ENCODE assay signal across 13 mouse cellular contexts in genomic region chr6:135341076-135341378, GRCm38 (mm10). TPM values are rescaled to one million over a fixed set of nuclear protein-coding genes. Genes with fewer than 3 reads are reported as not detected.
DNase-seq lines count a peak whose midpoint lies in the region; ATAC-seq and TF ChIP-seq lines count a peak whose summit lies in the region.
"Had no signal": no experiment of that assay in that cellular context is flagged by ENCODE, and none has a peak within 500 bp of the region (broad histone marks: within the 10 kb centered on the region; RNA-seq: fewer than 3 reads in every experiment).

No protein-coding gene starts in this region.

- TF ChIP-seq CTCF in liver, postnatal 0 days (IDR thresholded peaks at IDR 0.05; ENCODE audit: low read depth) = no peak

- DNase-seq in kidney, adult 18-20 months = no peak
- DNase-seq in intestine, embryonic 14.5 days (ENCODE audit: low spot score) = no peak
- no peak for DNase-seq in liver, postnatal 0 days
- no peak for DNase-seq in left cerebral cortex, postnatal 10 days (ENCODE audit: extremely low spot score in 1 of 2, low spot score in 2 of 2)
- DNase-seq: cerebellum, adult 18-20 months had no signal

- WGBS in kidney, embryonic 15.5 days = 47% methylated on average over 4 of the region's 4 CpGs
- WGBS in embryonic facial prominence, embryonic 12.5 days = 45% methylated on average over 4 of the region's 4 CpGs
- 40% methylated on average over 4 of the region's 4 CpGs for WGBS in intestine, embryonic 14.5 days
- 10% methylated on average over 4 of the region's 4 CpGs for WGBS in liver, postnatal 0 days (ENCODE audit: insufficient replicate concordance)
- WGBS in forebrain, embryonic 12.5 days = 82% methylated on average over 4 of the region's 4 CpGs

- peak; percentile 10; the same call in 1 of the 2 replicates for TF ChIP-seq EP300 in liver, postnatal 0 days (IDR thresholded peaks at IDR 0.05; ENCODE audit: low read depth)

- H3K9ac ChIP-seq in kidney, embryonic 15.5 days = no peak overlapping the region
- no peak overlapping the region for H3K9ac ChIP-seq in embryonic facial prominence, embryonic 12.5 days
- H3K9ac ChIP-seq in intestine, embryonic 14.5 days (ENCODE audit: low read length) = no peak overlapping the region
- no peak overlapping the region for H3K9ac ChIP-seq in liver, postnatal 0 days (replicated peaks)
- H3K9ac ChIP-seq in forebrain, embryonic 12.5 days = no peak overlapping the region
- H3K9ac ChIP-seq: hindbrain, embryonic 14.5 days; midbrain, embryonic 13.5 days had no signal

- H3K4me2 ChIP-seq in kidney, embryonic 15.5 days = no peak overlapping the region
- H3K4me2 ChIP-seq in embryonic facial prominence, embryonic 12.5 days (replicated peaks) = no peak overlapping the region
- no peak overlapping the region for H3K4me2 ChIP-seq in intestine, embryonic 14.5 days (ENCODE audit: low read length)
- no peak overlapping the region for H3K4me2 ChIP-seq in liver, postnatal 0 days (ENCODE audit: low read depth, low read length)
- no peak overlapping the region for H3K4me2 ChIP-seq in forebrain, embryonic 12.5 days
- H3K4me2 ChIP-seq: hindbrain, embryonic 14.5 days; midbrain, embryonic 13.5 days had no signal

- H3K27me3 ChIP-seq in kidney, embryonic 15.5 days = no peaks in the 10 kb centered on the region
- H3K27me3 ChIP-seq in embryonic facial prominence, embryonic 12.5 days = no peaks in the 10 kb centered on the region
- H3K27me3 ChIP-seq in intestine, embryonic 14.5 days (replicated peaks; ENCODE audit: control insufficient read depth, insufficient read depth, low read length) = no peaks in the 10 kb centered on the region
- no peaks in the 10 kb centered on the region for H3K27me3 ChIP-seq in liver, postnatal 0 days (ENCODE audit: insufficient read depth, low read length)
- no peaks in the 10 kb centered on the region for H3K27me3 ChIP-seq in forebrain, embryonic 12.5 days
- H3K27me3 ChIP-seq: midbrain, embryonic 13.5 days had no signal

- no peaks in the 10 kb centered on the region for H3K36me3 ChIP-seq in kidney, embryonic 15.5 days
- no peaks in the 10 kb centered on the region for H3K36me3 ChIP-seq in embryonic facial prominence, embryonic 12.5 days
- no peaks in the 10 kb centered on the region for H3K36me3 ChIP-seq in intestine, embryonic 14.5 days (ENCODE audit: control insufficient read depth, insufficient read depth, low read length)
- no peaks in the 10 kb centered on the region for H3K36me3 ChIP-seq in liver, postnatal 0 days (replicated peaks; ENCODE audit: insufficient read depth, low read length)
- no peaks in the 10 kb centered on the region for H3K36me3 ChIP-seq in forebrain, embryonic 12.5 days (replicated peaks)
- H3K36me3 ChIP-seq: forebrain, embryonic 10.5 days; G1E; midbrain, embryonic 13.5 days had no signal

- H3K9me3 ChIP-seq in kidney, embryonic 15.5 days (replicated peaks) = no peaks in the 10 kb centered on the region
- no peaks in the 10 kb centered on the region for H3K9me3 ChIP-seq in embryonic facial prominence, embryonic 12.5 days
- no peaks in the 10 kb centered on the region for H3K9me3 ChIP-seq in intestine, embryonic 14.5 days (ENCODE audit: control insufficient read depth, low read length)
- no peaks in the 10 kb centered on the region for H3K9me3 ChIP-seq in liver, postnatal 0 days (ENCODE audit: low read length)
- H3K9me3 ChIP-seq in forebrain, embryonic 12.5 days = no peaks in the 10 kb centered on the region
- H3K9me3 ChIP-seq: forebrain, embryonic 10.5 days; midbrain, embryonic 13.5 days had no signal

- H3K4me1 ChIP-seq in kidney, embryonic 15.5 days = peaks cover 11% of the 10 kb centered on the region
- peaks cover 8% of the 10 kb centered on the region; the same call in 1 of the 2 replicates for H3K4me1 ChIP-seq in embryonic facial prominence, embryonic 12.5 days
- peaks cover 3% of the 10 kb centered on the region; the same call in 1 of the 2 replicates for H3K4me1 ChIP-seq in intestine, embryonic 14.5 days (replicated peaks; ENCODE audit: control insufficient read depth, insufficient read depth, low read length)
- peaks cover 11% of the 10 kb centered on the region; the same call in 1 of the 2 replicates for H3K4me1 ChIP-seq in liver, postnatal 0 days (ENCODE audit: insufficient read depth)
- no peaks in the 10 kb centered on the region for H3K4me1 ChIP-seq in forebrain, embryonic 12.5 days
- H3K4me1 ChIP-seq: forebrain, embryonic 10.5 days; midbrain, embryonic 13.5 days had no signal

- peak; percentile 55; the same call in 1 of the 2 replicates for ATAC-seq in kidney, embryonic 15.5 days (replicated peaks; ENCODE audit: low FRiP score)
- ATAC-seq in embryonic facial prominence, embryonic 12.5 days (ENCODE audit: insufficient number of reproducible peaks, insufficient read depth, low FRiP score, low TSS enrichment) = no peak
- no peak for ATAC-seq in intestine, embryonic 14.5 days (replicated peaks; ENCODE audit: low FRiP score, low TSS enrichment, low read depth)
- no peak for ATAC-seq in liver, postnatal 0 days
- no peak for ATAC-seq in forebrain, embryonic 12.5 days (ENCODE audit: low FRiP score)
- ATAC-seq: midbrain, embryonic 13.5 days had no signal

- H3K4me3 ChIP-seq in kidney, embryonic 15.5 days (replicated peaks) = no peak overlapping the region
- no peak overlapping the region for H3K4me3 ChIP-seq in embryonic facial prominence, embryonic 12.5 days
- no peak overlapping the region for H3K4me3 ChIP-seq in intestine, embryonic 14.5 days (ENCODE audit: low read depth, low read length)
- no peak overlapping the region for H3K4me3 ChIP-seq in liver, postnatal 0 days (ENCODE audit: low read depth, low read length)
- H3K4me3 ChIP-seq in forebrain, embryonic 12.5 days (replicated peaks) = no peak overlapping the region
- H3K4me3 ChIP-seq: forebrain, embryonic 10.5 days; midbrain, embryonic 13.5 days had no signal

- intact Hi-C loops in left cerebral cortex, postnatal 10 days (cut with DNase I) = no loop called here

- H3K27ac ChIP-seq in kidney, embryonic 15.5 days = peak overlapping the region; percentile 37
- peak overlapping the region; percentile 50 for H3K27ac ChIP-seq in embryonic facial prominence, embryonic 12.5 days
- H3K27ac ChIP-seq in intestine, embryonic 14.5 days (ENCODE audit: low read depth) = peak overlapping the region; percentile 36; the same call in 1 of the 2 replicates
- H3K27ac ChIP-seq in liver, postnatal 0 days (ENCODE audit: low read depth) = no peak overlapping the region
- no peak overlapping the region for H3K27ac ChIP-seq in forebrain, embryonic 12.5 days
- H3K27ac ChIP-seq: forebrain, embryonic 10.5 days; midbrain, embryonic 13.5 days had no signal

RNA-seq across cellular contexts. Expression of gene Emp1, which starts 21.3 kb away (rescaled TPM):
- polyA plus RNA-seq in kidney, embryonic 15.5 days (2015; fragmentation: Nextera tagmentation; extraction: Ambion mirVana) = 54.3 and 60.3 TPM in 2 replicates
- 28.8 and 30.4 TPM in 2 replicates for polyA plus RNA-seq in embryonic facial prominence, embryonic 12.5 days (2016; fragmentation: Nextera tagmentation; extraction: Ambion mirVana)
- 12.7 and 15.2 TPM in 2 replicates for polyA plus RNA-seq in intestine, embryonic 14.5 days (2014; fragmentation: Nextera tagmentation; extraction: Ambion mirVana)
- 1.2 TPM in 2 replicates for polyA plus RNA-seq in liver, postnatal 0 days (2015; fragmentation: Nextera tagmentation; extraction: Ambion mirVana)
- 6.7 and 7.9 TPM in 2 replicates for polyA plus RNA-seq in forebrain, embryonic 12.5 days (2016; fragmentation: Nextera tagmentation; extraction: Ambion mirVana)
- 1 to 10 TPM; 3.0 to 4.4 TPM for total RNA-seq in left cerebral cortex, postnatal 10 days (2021)
- polyA plus RNA-seq: G1E had no signal

RNA-seq across cellular contexts. Expression of gene Pbp2, which starts 30.8 kb away (rescaled TPM):
- polyA plus RNA-seq in kidney, embryonic 15.5 days (2015; fragmentation: Nextera tagmentation; extraction: Ambion mirVana) = 0.16 and 0.17 TPM in 2 replicates
- not detected in 2 replicates for polyA plus RNA-seq in embryonic facial prominence, embryonic 12.5 days (2016; fragmentation: Nextera tagmentation; extraction: Ambion mirVana)
- 0.13 and 0.32 TPM in 2 replicates for polyA plus RNA-seq in intestine, embryonic 14.5 days (2014; fragmentation: Nextera tagmentation; extraction: Ambion mirVana)
- not detected in 2 replicates for polyA plus RNA-seq in liver, postnatal 0 days (2015; fragmentation: Nextera tagmentation; extraction: Ambion mirVana)
- polyA plus RNA-seq in forebrain, embryonic 12.5 days (2016; fragmentation: Nextera tagmentation; extraction: Ambion mirVana) = not detected in 2 replicates
- total RNA-seq in left cerebral cortex, postnatal 10 days (2021) = not detected
- total RNA-seq: adrenal gland, postnatal 10 days; G1E had no signal
- polyA plus RNA-seq: forebrain, embryonic 10.5 days; G1E; midbrain, embryonic 13.5 days had no signal

Comparison
In these comparisons a context has a peak if more than half of its experiments do, and no peak if none do; other contexts are left out.
1. H3K27ac ChIP-seq: peak in kidney, embryonic 15.5 days (single experiment), embryonic facial prominence, embryonic 12.5 days (single experiment) and intestine, embryonic 14.5 days (single experiment); none in liver, postnatal 0 days (single experiment) and forebrain, embryonic 12.5 days (single experiment).